Mouse (Mus musculus): ENCODE results near the gene Ptprn2. TPM values are rescaled to one million over a fixed set of nuclear protein-coding genes. Genes with fewer than 3 reads are reported as not detected.

Gene Ptprn2
- total and polyA plus RNA-seq, 3 experiments: 0.17 TPM; not detected in 2

GRCm38 (mm10) chr12:117023235-117023634 lies 537.7 kb downstream of the Ptprn2 start:
- no peak overlapping the region for H3K4me3 ChIP-seq (replicated peaks in 1 of 3; ENCODE audit: low read depth in 2 of 3, low read length in 2 of 3, poor library complexity in 1 of 3)
- H3K9ac ChIP-seq (ENCODE audit: insufficient read depth, low read depth): no peak overlapping the region
- dilution Hi-C loops (cut with MboI; ENCODE audit: extremely low pct_ligation_motif_present, extremely low pct_unique_long_range_greater_than_20kb, low sequenced_read_pairs): no loop called here
- TF ChIP-seq USF1 (IDR thresholded peaks at IDR 0.05; ENCODE audit: low read depth, low read length) (no peak), EP300 (IDR thresholded peaks at IDR 0.05; ENCODE audit: low read length) (no peak), CHD1 (IDR thresholded peaks at IDR 0.05; ENCODE audit: low read depth, low read length) (no peak), SMC3 (IDR thresholded peaks at IDR 0.05; ENCODE audit: low read depth, low read length) (no peak), POLR2AphosphoS2 (IDR thresholded peaks at IDR 0.05; ENCODE audit: low read depth, low read length) (no peak), HCFC1 (IDR thresholded peaks at IDR 0.05; ENCODE audit: low read depth, low read length) (no peak), CHD2 (IDR thresholded peaks at IDR 0.05; ENCODE audit: low read length) (no peak), ZKSCAN1 (IDR thresholded peaks at IDR 0.05; ENCODE audit: borderline replicate concordance, low read depth, low read length) (no peak), NRF1 (IDR thresholded peaks at IDR 0.05; ENCODE audit: low read depth, low read length) (no peak), ZNF384 (IDR thresholded peaks at IDR 0.05; ENCODE audit: low read depth, low read length) (no peak), E2F4 (IDR thresholded peaks at IDR 0.05; ENCODE audit: insufficient replicate concordance, low read depth, low read length) (no peak), MEF2A (IDR thresholded peaks at IDR 0.05; ENCODE audit: borderline replicate concordance, low read depth, low read length) (no peak), USF2 (conservative IDR thresholded peaks at IDR 0.05; ENCODE audit: low read depth, low read length) (no peak), MAZ (IDR thresholded peaks at IDR 0.05; ENCODE audit: low read depth, low read length) (no peak)
- H3K9me3 ChIP-seq (replicated peaks; ENCODE audit: low read length): no peaks in the 10 kb centered on the region
- no peaks in the 10 kb centered on the region for H3K36me3 ChIP-seq (replicated peaks in 1 of 2; ENCODE audit: control insufficient read depth in 1 of 2, insufficient read depth in 1 of 2, low read length in 1 of 2)
- peaks cover 14% of the 10 kb centered on the region for H3K27me3 ChIP-seq (replicated peaks)
- H3K4me2 ChIP-seq (ENCODE audit: insufficient read depth, low read depth, poor library complexity, severe bottlenecking): no peak overlapping the region
- H3K27ac ChIP-seq (ENCODE audit: insufficient read depth, low read depth): no peak overlapping the region
- no peaks in the 10 kb centered on the region for H3K79me2 ChIP-seq (replicated peaks; ENCODE audit: control insufficient read depth, extremely low read depth, insufficient read depth, poor library complexity, severe bottlenecking)
- in situ Hi-C loops (cut with MboI; ENCODE audit: low pct_ligation_motif_present, low pct_unique_long_range_greater_than_20kb, low sequenced_read_pairs): no loop called here
- DNase-seq (ENCODE audit: extremely low read depth): no peak
- H3K4me1 ChIP-seq (ENCODE audit: control insufficient read depth in 1 of 2, insufficient read depth in 2 of 2): no peaks in the 10 kb centered on the region

GRCm38 (mm10) chr12:117024916-117025315 lies 539.4 kb downstream of the Ptprn2 start:
- Histone ChIP-seq H3K79me2 (replicated peaks; ENCODE audit: control insufficient read depth, extremely low read depth, insufficient read depth, poor library complexity, severe bottlenecking) (no peaks in the 10 kb centered on the region), H3K4me1 (ENCODE audit: control insufficient read depth in 1 of 2, insufficient read depth in 2 of 2) (no peaks in the 10 kb centered on the region), H3K36me3 (replicated peaks in 1 of 2; ENCODE audit: control insufficient read depth in 1 of 2, insufficient read depth in 1 of 2, low read length in 1 of 2) (no peaks in the 10 kb centered on the region), H3K9me3 (replicated peaks; ENCODE audit: low read length) (no peaks in the 10 kb centered on the region), H3K27me3 (replicated peaks) (peaks cover 14% of the 10 kb centered on the region), H3K9ac (ENCODE audit: insufficient read depth, low read depth) (no peak overlapping the region), H3K27ac (ENCODE audit: insufficient read depth, low read depth) (no peak overlapping the region), H3K4me2 (ENCODE audit: insufficient read depth, low read depth, poor library complexity, severe bottlenecking) (no peak overlapping the region), H3K4me3 (replicated peaks in 1 of 3; ENCODE audit: low read depth in 2 of 3, low read length in 2 of 3, poor library complexity in 1 of 3) (no peak overlapping the region)
- DNase-seq (ENCODE audit: extremely low read depth): no peak
- in situ Hi-C loops (cut with MboI; ENCODE audit: low pct_ligation_motif_present, low pct_unique_long_range_greater_than_20kb, low sequenced_read_pairs): no loop called here
- dilution Hi-C loops (cut with MboI; ENCODE audit: extremely low pct_ligation_motif_present, extremely low pct_unique_long_range_greater_than_20kb, low sequenced_read_pairs): no loop called here
- no peak for TF ChIP-seq RCOR1 (conservative IDR thresholded peaks at IDR 0.05; ENCODE audit: low read depth, low read length)
- no peak for TF ChIP-seq ETS1 (conservative IDR thresholded peaks at IDR 0.05; ENCODE audit: low read depth, low read length)
- no peak for TF ChIP-seq ZNF384 (IDR thresholded peaks at IDR 0.05; ENCODE audit: low read depth, low read length)
- TF ChIP-seq MYC (IDR thresholded peaks at IDR 0.05; ENCODE audit: low read depth, low read length): no peak
- no peak for TF ChIP-seq SIN3A (IDR thresholded peaks at IDR 0.05; ENCODE audit: low read length)
- TF ChIP-seq GABPA (IDR thresholded peaks at IDR 0.05; ENCODE audit: insufficient replicate concordance, low read depth, low read length): no peak
- TF ChIP-seq EP300 (IDR thresholded peaks at IDR 0.05; ENCODE audit: low read length): no peak
- no peak for TF ChIP-seq TBP (conservative IDR thresholded peaks at IDR 0.05; ENCODE audit: low read depth, low read length)
- TF ChIP-seq PAX5 (IDR thresholded peaks at IDR 0.05; ENCODE audit: low read length): no peak
- TF ChIP-seq NRF1 (IDR thresholded peaks at IDR 0.05; ENCODE audit: low read depth, low read length): no peak
- no peak for TF ChIP-seq ZC3H11A (IDR thresholded peaks at IDR 0.05; ENCODE audit: low read depth, low read length)
- TF ChIP-seq JUN (IDR thresholded peaks at IDR 0.05; ENCODE audit: insufficient read depth, low read depth, low read length): no peak
- no peak for TF ChIP-seq MAX (IDR thresholded peaks at IDR 0.05; ENCODE audit: low read length)
- TF ChIP-seq KAT2A (IDR thresholded peaks at IDR 0.05; ENCODE audit: insufficient replicate concordance, low read length): no peak
- no peak for TF ChIP-seq USF2 (conservative IDR thresholded peaks at IDR 0.05; ENCODE audit: low read depth, low read length)
- no peak for TF ChIP-seq ZMIZ1 (IDR thresholded peaks at IDR 0.05; ENCODE audit: low read depth, low read length)
- TF ChIP-seq CTCF (conservative IDR thresholded peaks at IDR 0.05 in 1 of 2, IDR thresholded peaks at IDR 0.05 in 1 of 2; ENCODE audit: low read depth in 2 of 2, low read length in 2 of 2): no peak
- TF ChIP-seq USF1 (IDR thresholded peaks at IDR 0.05; ENCODE audit: low read depth, low read length): no peak
- TF ChIP-seq JUND (conservative IDR thresholded peaks at IDR 0.05; ENCODE audit: low read depth, low read length): no peak
- TF ChIP-seq ELF1 (IDR thresholded peaks at IDR 0.05; ENCODE audit: low read depth, low read length): no peak
